Mouse (Mus musculus) small intestine, adult 2 months (tissue): ENCODE measurements around the gene B3galt4. TPM values are rescaled to one million over a fixed set of nuclear protein-coding genes. Genes with fewer than 3 reads are reported as not detected.

Source experiments
- H3K27ac ChIP-seq: fragments of 200-500 bp; 2 replicates; pipeline ENCODE4 v1.5.1; 2012; ENCODE audit warnings: low read depth, low read length, control low read depth, inconsistent platforms; ENCODE audit not compliant: insufficient read depth
- H3K27me3 ChIP-seq: fragments of 200-500 bp; 2 replicates; pipeline ENCODE4 v1.6.1; 2012; ENCODE audit warnings: mild to moderate bottlenecking, moderate library complexity, low read length, inconsistent platforms; ENCODE audit not compliant: control insufficient read depth, insufficient read depth
- H3K36me3 ChIP-seq: fragments of 200-500 bp; 2 replicates; pipeline ENCODE4 v1.6.1; 2012; ENCODE audit warnings: mild to moderate bottlenecking, low read length, control low read depth, inconsistent platforms; ENCODE audit not compliant: control insufficient read depth, insufficient read depth
- H3K4me1 ChIP-seq: fragments of 200-500 bp; 2 replicates; pipeline ENCODE4 v1.6.1; 2012; ENCODE audit warnings: low read length, inconsistent platforms, mixed read lengths; ENCODE audit not compliant: control insufficient read depth, insufficient read depth, insufficient read length
- H3K4me3 ChIP-seq: fragments of 200-500 bp; 2 replicates; pipeline ENCODE4 v1.5.1; 2012; ENCODE audit warnings: low read depth, mild to moderate bottlenecking, control low read depth, inconsistent platforms, low read length, moderate library complexity
- CTCF ChIP-seq: fragments of 200-500 bp; IDR thresholded peaks from 2 replicates; pipeline ENCODE4 v1.5.1; 2012; ENCODE audit warnings: low read depth, mild to moderate bottlenecking, control low read depth, inconsistent platforms, low read length, moderate library complexity, mixed read lengths; ENCODE audit not compliant: insufficient replicate concordance, insufficient read length; ENCODE audit errors: extremely low read depth
- POLR2A ChIP-seq: fragments of 200-500 bp; IDR thresholded peaks from 2 replicates; pipeline ENCODE4 v1.6.1; 2012; ENCODE audit warnings: low read depth, mild to moderate bottlenecking, control low read depth, inconsistent platforms, low read length, moderate library complexity
- WGBS: fragments of 180-500 bp; shearing (Covaris S2); methylation state at CpG from one replicate; pipeline ENCODE4 v1.1.7; 2018; 5-methylcytosine and 5-hydroxymethylcytosine counted together
- polyA plus RNA-seq: library from polyadenylated mRNA; depleted of rRNA; stranded (reverse); fragments of >200 nt; gene quantifications from 2 replicates; pipeline ENCODE4 v1.2.3, GENCODE M21; 2012

The B3galt4 gene
- polyA plus RNA-seq, 1 experiment = 24.6 TPM

GRCm38 (mm10) chr17:33950131-33950625 lies 1.1 kb downstream of the B3galt4 start:
- WGBS = 44% methylated on average over 10 of the region's 10 CpGs
- Histone ChIP-seq H3K27ac (peak overlapping the region; percentile 73), H3K4me3 (peak overlapping the region; percentile 69), H3K36me3 (peaks cover 17% of the 10 kb centered on the region), H3K4me1 (peaks cover 38% of the 10 kb centered on the region), H3K27me3 (no peaks in the 10 kb centered on the region)
- TF ChIP-seq CTCF (no peak), POLR2A (no peak)

GRCm38 (mm10) chr17:33948905-33949537 lies 2.3 kb downstream of the B3galt4 start:
- peaks cover 33% of the 10 kb centered on the region for H3K4me1 ChIP-seq
- H3K27me3 ChIP-seq = no peaks in the 10 kb centered on the region
- peak overlapping the region; percentile 85 for H3K27ac ChIP-seq
- peaks cover 15% of the 10 kb centered on the region for H3K36me3 ChIP-seq
- peak overlapping the region; percentile 50 for H3K4me3 ChIP-seq
- 35% methylated on average over 19 of the region's 19 CpGs for WGBS
- TF ChIP-seq CTCF (no peak), POLR2A (no peak; the same call in 1 of the 2 replicates)

- Histone ChIP-seq H3K27me3 (no peaks in the 10 kb centered on the region), H3K27ac (peak overlapping the region; percentile 85; the same call in 1 of the 2 replicates), H3K36me3 (peaks cover 13% of the 10 kb centered on the region), H3K4me1 (peaks cover 33% of the 10 kb centered on the region), H3K4me3 (peak overlapping the region; percentile 50)
- WGBS = 62% methylated on average over 22 of the region's 22 CpGs
- TF ChIP-seq CTCF = no peak
Measured at GRCm38 (mm10) chr17:33948090-33948904, 3.0 kb downstream of the B3galt4 start.

GRCm38 (mm10) chr17:33947430-33948089 lies 3.7 kb downstream of the B3galt4 start:
- no peak for TF ChIP-seq POLR2A
- TF ChIP-seq CTCF = no peak
- peaks cover 9% of the 10 kb centered on the region for H3K36me3 ChIP-seq
- no peak overlapping the region for H3K4me3 ChIP-seq
- 69% methylated on average over 10 of the region's 10 CpGs for WGBS
- no peaks in the 10 kb centered on the region for H3K27me3 ChIP-seq
- H3K27ac ChIP-seq = no peak overlapping the region
- peaks cover 27% of the 10 kb centered on the region for H3K4me1 ChIP-seq

- TF ChIP-seq CTCF (no peak), POLR2A (no peak)
- Histone ChIP-seq H3K4me1 (peaks cover 18% of the 10 kb centered on the region), H3K27ac (no peak overlapping the region), H3K4me3 (no peak overlapping the region), H3K27me3 (no peaks in the 10 kb centered on the region), H3K36me3 (peaks cover 5% of the 10 kb centered on the region)
- 94% methylated on average over 15 of the region's 15 CpGs for WGBS
Measured at GRCm38 (mm10) chr17:33943454-33943853, 7.8 kb downstream of the B3galt4 start.

- H3K4me1 ChIP-seq = peaks cover 13% of the 10 kb centered on the region
- peaks cover 6% of the 10 kb centered on the region for H3K36me3 ChIP-seq
- peak; percentile 21; the same call in 1 of the 2 replicates for TF ChIP-seq POLR2A
- TF ChIP-seq CTCF = no peak
- H3K4me3 ChIP-seq = peak overlapping the region; percentile 94
- no peaks in the 10 kb centered on the region for H3K27me3 ChIP-seq
- 43% methylated on average over 19 of the region's 19 CpGs for WGBS
- no peak overlapping the region for H3K27ac ChIP-seq
Measured at GRCm38 (mm10) chr17:33941381-33941780, 9.9 kb downstream of the B3galt4 start.

- Histone ChIP-seq H3K27ac (no peak overlapping the region), H3K27me3 (no peaks in the 10 kb centered on the region), H3K4me3 (peak overlapping the region; percentile 94), H3K36me3 (peaks cover 6% of the 10 kb centered on the region), H3K4me1 (peaks cover 13% of the 10 kb centered on the region)
- TF ChIP-seq POLR2A (no peak), CTCF (no peak)
- 1% methylated on average over 26 of the region's 26 CpGs for WGBS
Measured at GRCm38 (mm10) chr17:33940981-33941380, 10.3 kb downstream of the B3galt4 start.
